Mouse (Mus musculus) heart, embryonic 13.5 days (tissue): ENCODE data around the gene Fam71b. TPM values are rescaled to one million over a fixed set of nuclear protein-coding genes. Genes with fewer than 3 reads are reported as not detected.

ENCODE experiments used
- ATAC-seq: fragments of 200-750 bp; cut with Nextera tagmentation; 2 replicates; pipeline ENCODE4 v1.8.0; 2017; ENCODE audit warnings: moderate TSS enrichment; ENCODE audit not compliant: insufficient number of reproducible peaks, low FRiP score, low TSS enrichment; ENCODE audit errors: extremely low read depth
- H3K27ac ChIP-seq: fragments of 300-500 bp; sonication (generic); replicated peaks from 2 replicates; pipeline ENCODE4 v1.5.1; 2015; ENCODE audit warnings: moderate library complexity, mild to moderate bottlenecking, inconsistent platforms
- H3K27me3 ChIP-seq: fragments of 300-500 bp; sonication (generic); replicated peaks from 2 replicates; pipeline ENCODE4 v1.6.1; 2015; ENCODE audit warnings: mild to moderate bottlenecking, inconsistent platforms
- H3K36me3 ChIP-seq: fragments of 300-500 bp; sonication (generic); 2 replicates; pipeline ENCODE4 v1.6.1; 2015; ENCODE audit warnings: mild to moderate bottlenecking, inconsistent platforms
- H3K4me1 ChIP-seq: fragments of 300-500 bp; sonication (generic); 2 replicates; pipeline ENCODE4 v1.6.1; 2015; ENCODE audit warnings: inconsistent platforms
- H3K4me2 ChIP-seq: fragments of 300-500 bp; sonication (generic); 2 replicates; pipeline ENCODE4 v1.6.1; 2015; ENCODE audit warnings: inconsistent platforms, mild to moderate bottlenecking, moderate library complexity
- H3K4me3 ChIP-seq: fragments of 300-500 bp; sonication (generic); 2 replicates; pipeline ENCODE4 v1.5.1; 2015; ENCODE audit warnings: moderate library complexity, mild to moderate bottlenecking, inconsistent platforms
- H3K9ac ChIP-seq: fragments of 300-500 bp; sonication (generic); 2 replicates; pipeline ENCODE4 v1.6.1; 2015; ENCODE audit warnings: inconsistent platforms, mild to moderate bottlenecking, moderate library complexity
- H3K9me3 ChIP-seq: fragments of 300-500 bp; sonication (generic); 2 replicates; pipeline ENCODE4 v1.6.1; 2016; ENCODE audit warnings: inconsistent platforms
- WGBS: fragments of 180-500 bp; shearing (Covaris S2); methylation state at CpG from one replicate; pipeline ENCODE4 v1.1.7; 2015; ENCODE audit warnings: mixed read lengths; 5-methylcytosine and 5-hydroxymethylcytosine counted together
- polyA plus RNA-seq: library from polyadenylated mRNA; unstranded; fragments of >200 nt; fragmentation: Nextera tagmentation; extraction: Ambion mirVana; gene quantifications from 2 replicates; pipeline ENCODE4 v1.2.1, GENCODE M21; 2015

Fam71b gene
- polyA plus RNA-seq, 1 experiment from 2014 or later = not detected

DNA sequence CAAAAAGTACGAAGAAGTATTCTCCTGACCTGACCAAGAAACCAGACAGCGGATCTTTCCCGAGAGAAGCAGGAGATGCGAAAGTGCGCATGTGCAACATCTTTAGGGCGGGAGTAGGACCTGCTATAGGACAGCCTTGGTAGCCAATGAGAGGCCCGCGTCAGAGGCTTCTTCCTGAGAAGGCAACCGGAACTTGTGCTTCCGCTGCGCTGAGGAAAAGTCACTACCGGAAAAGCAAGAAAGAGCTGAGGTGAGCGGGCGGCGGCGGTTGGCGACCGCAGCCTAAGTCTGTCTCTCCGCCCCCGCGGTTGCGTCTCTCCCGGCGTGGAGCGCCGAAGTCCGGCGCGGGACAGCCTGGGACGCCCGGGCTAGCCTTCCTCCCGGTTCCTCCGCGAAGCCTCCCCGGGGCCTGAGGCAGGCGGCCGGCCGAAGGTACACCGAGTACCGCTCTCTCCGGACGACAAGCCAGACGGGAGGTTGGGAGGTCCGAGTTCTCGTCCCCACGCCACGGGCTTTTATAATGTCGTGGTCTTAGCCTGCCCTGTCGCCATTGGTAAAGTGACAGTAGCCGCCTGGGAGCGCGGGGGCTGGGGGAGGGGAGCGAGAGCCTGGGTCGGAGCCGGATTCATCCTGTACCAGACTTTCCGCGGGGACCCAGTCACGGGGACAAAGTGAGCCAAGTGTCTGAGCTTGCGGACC, 40.5 kb downstream of the Fam71b start, which contains the start of gene Med7:
TSS of gene Med7 (plus strand) at position 166 of the 699 bp plus-strand sequence.
- ATAC-seq = peak; percentile 98
- Histone ChIP-seq H3K27ac (peak within 1 kb of the TSS; percentile 93), H3K27me3 (no peaks in the 10 kb centered on the region), H3K9me3 (no peaks in the 10 kb centered on the region), H3K36me3 (peaks cover 24% of the 10 kb centered on the region), H3K4me2 (peak within 1 kb of the TSS; percentile 92), H3K4me1 (peaks cover 18% of the 10 kb centered on the region), H3K4me3 (peak within 1 kb of the TSS; percentile 98), H3K9ac (peak within 1 kb of the TSS; percentile 97)
- WGBS = under 1% methylated on average over 59 of the region's 59 CpGs

DNA sequence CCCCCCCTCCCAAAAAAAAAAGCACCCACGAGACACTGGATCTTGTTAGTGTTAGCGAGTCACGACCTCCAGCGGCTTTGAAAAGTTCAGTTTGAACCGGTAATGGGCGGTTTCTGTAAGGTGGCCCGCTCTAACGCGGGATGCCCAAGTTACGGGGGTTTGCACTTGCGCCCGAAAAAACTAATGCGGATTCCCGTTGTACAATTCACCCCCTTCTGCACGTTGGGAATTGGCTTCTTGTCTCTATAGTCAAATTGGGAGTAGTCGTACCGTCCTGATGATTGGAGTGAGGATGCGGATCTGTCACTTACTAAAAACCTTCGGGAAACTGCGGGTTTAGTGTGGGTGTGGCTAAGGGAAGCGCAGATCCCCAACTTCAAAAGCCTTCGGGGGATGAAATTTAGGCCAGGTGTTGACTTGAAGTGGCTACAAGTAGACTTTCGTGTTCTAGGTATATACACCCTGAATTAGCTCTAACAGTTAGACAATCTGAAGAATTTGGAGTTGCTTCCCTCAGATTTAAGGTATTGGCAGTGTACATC, 41.2 kb downstream of the Fam71b start:
- Histone ChIP-seq H3K9me3 (no peaks in the 10 kb centered on the region), H3K27ac (peak overlapping the region; percentile 93), H3K4me3 (peak overlapping the region; percentile 98), H3K9ac (peak overlapping the region; percentile 97), H3K36me3 (peaks cover 31% of the 10 kb centered on the region), H3K4me1 (peaks cover 18% of the 10 kb centered on the region), H3K27me3 (no peaks in the 10 kb centered on the region), H3K4me2 (peak overlapping the region; percentile 92)
- ATAC-seq = 0 out of 2 replicates have a peak, but pooled peaks have one; percentile 3
- WGBS = under 1% methylated on average over 23 of the region's 23 CpGs

DNA sequence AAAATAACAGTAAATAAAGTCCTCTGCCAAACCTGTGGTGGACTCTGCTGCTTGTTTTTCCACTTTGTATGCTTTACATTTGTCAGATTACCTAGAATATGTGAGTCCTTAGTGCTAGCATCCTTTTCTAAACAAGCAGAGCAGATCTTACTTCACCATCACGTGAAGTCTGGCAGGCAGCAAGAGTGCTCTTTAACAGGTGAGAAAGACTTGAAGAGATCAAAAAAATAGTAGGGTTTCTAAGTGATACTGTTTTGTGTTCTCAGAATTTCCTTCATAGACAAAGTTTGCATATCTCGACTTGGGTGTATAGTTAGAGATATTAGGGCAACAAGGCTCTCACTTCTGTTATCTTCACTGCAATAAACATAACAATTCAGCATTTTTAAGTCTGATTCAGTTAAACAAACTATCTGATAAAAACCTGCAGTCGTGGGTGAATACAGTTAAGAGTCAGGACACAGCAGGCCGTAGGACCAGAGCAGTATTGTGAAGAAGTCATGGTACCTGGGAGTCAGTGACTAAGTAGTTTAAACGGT, 42.7 kb downstream of the Fam71b start:
- no peaks in the 10 kb centered on the region for H3K9me3 ChIP-seq
- H3K27ac ChIP-seq = no peak overlapping the region
- H3K27me3 ChIP-seq = no peaks in the 10 kb centered on the region
- peaks cover 18% of the 10 kb centered on the region for H3K4me1 ChIP-seq
- H3K36me3 ChIP-seq = peaks cover 42% of the 10 kb centered on the region
- no peak overlapping the region for H3K4me3 ChIP-seq
- no peak overlapping the region for H3K4me2 ChIP-seq
- H3K9ac ChIP-seq = no peak overlapping the region
- 78% methylated on average over 5 of the region's 5 CpGs for WGBS
- no peak for ATAC-seq

DNA sequence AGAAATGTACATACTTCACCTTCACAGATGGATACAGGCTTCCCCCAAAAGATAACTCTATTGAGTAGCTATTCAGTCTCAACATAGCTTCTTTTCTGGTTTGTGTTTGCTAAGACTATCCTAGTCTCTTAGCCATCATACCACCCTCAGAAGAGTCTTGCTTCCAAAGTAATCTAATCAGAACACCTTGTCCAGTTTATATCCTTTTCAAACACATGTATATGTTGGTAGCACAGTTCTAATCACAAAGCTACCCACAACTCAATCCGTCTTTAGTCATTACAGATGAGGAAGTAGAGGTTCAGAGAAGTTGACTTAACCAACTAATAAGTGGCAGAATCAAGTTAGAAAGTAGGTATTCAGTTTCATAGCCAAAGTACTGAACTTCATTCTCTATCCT, 45.4 kb downstream of the Fam71b start:
- ATAC-seq = no peak
- Histone ChIP-seq H3K9me3 (no peaks in the 10 kb centered on the region), H3K4me1 (peaks cover 14% of the 10 kb centered on the region), H3K9ac (no peak overlapping the region), H3K4me2 (no peak overlapping the region), H3K27me3 (no peaks in the 10 kb centered on the region), H3K4me3 (no peak overlapping the region), H3K27ac (no peak overlapping the region), H3K36me3 (peaks cover 49% of the 10 kb centered on the region)
- WGBS = 69% methylated on average over 1 of the region's 1 CpGs

DNA sequence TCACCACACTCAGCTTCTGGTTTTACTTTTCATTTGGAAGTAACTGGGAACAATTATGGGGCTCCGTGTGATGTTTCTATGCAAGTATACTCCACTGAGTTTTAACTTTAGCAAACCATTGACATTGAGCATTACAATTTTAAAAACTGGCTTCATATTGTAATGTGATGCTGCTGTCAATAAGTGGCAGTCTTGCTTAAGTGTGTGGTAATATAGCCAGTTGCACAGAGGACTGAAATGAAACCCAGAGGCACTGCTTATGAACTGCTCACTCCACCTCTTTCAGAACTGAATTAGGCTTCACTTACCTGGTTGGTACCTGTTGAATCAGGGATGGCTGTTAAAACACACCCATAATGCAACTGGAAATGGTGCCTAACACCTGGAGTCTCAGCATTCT, 46.8 kb downstream of the Fam71b start:
- 80% methylated on average over 1 of the region's 1 CpGs for WGBS
- ATAC-seq = no peak
- no peaks in the 10 kb centered on the region for H3K27me3 ChIP-seq
- no peak overlapping the region for H3K4me2 ChIP-seq
- H3K9me3 ChIP-seq = no peaks in the 10 kb centered on the region
- H3K4me3 ChIP-seq = no peak overlapping the region
- H3K36me3 ChIP-seq = peaks cover 49% of the 10 kb centered on the region
- no peak overlapping the region for H3K9ac ChIP-seq
- H3K27ac ChIP-seq = no peak overlapping the region
- H3K4me1 ChIP-seq = peaks cover 8% of the 10 kb centered on the region

DNA sequence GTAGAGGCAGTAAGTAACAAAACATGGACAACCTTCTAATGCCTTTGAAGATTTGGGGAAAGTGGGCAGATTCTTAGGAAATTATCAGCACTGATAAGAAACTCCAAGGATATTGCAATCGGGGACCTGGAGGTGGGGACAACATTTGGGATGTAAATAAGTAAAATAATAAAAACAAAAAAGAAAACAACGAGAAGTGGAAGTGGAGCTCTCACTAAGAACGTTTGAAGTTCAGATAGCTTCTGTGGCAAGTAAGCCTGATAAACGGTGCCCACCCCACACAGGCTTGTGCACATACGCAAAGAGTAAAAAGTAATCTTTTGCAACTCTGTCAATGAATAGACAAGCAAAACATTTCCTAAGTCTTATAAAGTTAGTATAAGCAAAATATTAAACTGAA, 47.6 kb downstream of the Fam71b start:
- ATAC-seq = no peak
- Histone ChIP-seq H3K4me3 (no peak overlapping the region), H3K9me3 (no peaks in the 10 kb centered on the region), H3K4me1 (peaks cover 3% of the 10 kb centered on the region; the same call in 1 of the 2 replicates), H3K36me3 (peaks cover 45% of the 10 kb centered on the region), H3K27me3 (no peaks in the 10 kb centered on the region), H3K4me2 (no peak overlapping the region), H3K27ac (no peak overlapping the region), H3K9ac (no peak overlapping the region)
- 80% methylated on average over 5 of the region's 5 CpGs for WGBS

DNA sequence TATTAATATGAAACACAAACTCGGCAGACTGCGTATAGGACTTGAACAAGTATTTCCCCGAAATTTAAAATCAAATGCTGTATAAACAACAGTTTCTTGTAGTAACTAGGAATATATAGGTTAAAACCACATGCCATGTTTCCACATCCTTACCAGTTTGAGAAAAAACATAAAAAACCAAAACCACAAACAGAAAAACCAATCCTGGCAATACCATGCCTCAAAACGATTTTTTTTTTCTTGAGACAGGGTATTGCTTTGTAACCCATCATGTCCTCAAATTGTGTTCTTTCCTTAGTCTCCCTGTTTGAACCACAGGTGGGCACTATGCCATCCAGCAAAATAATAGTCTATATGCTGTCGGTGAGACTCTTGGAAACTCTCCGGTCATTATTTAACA, 49.8 kb downstream of the Fam71b start:
- no peak for ATAC-seq
- Histone ChIP-seq H3K36me3 (peaks cover 29% of the 10 kb centered on the region), H3K9ac (no peak overlapping the region), H3K4me3 (no peak overlapping the region), H3K27ac (no peak overlapping the region), H3K27me3 (no peaks in the 10 kb centered on the region), H3K4me2 (no peak overlapping the region), H3K9me3 (no peaks in the 10 kb centered on the region), H3K4me1 (no peaks in the 10 kb centered on the region)
- 87% methylated on average over 6 of the region's 6 CpGs for WGBS

DNA sequence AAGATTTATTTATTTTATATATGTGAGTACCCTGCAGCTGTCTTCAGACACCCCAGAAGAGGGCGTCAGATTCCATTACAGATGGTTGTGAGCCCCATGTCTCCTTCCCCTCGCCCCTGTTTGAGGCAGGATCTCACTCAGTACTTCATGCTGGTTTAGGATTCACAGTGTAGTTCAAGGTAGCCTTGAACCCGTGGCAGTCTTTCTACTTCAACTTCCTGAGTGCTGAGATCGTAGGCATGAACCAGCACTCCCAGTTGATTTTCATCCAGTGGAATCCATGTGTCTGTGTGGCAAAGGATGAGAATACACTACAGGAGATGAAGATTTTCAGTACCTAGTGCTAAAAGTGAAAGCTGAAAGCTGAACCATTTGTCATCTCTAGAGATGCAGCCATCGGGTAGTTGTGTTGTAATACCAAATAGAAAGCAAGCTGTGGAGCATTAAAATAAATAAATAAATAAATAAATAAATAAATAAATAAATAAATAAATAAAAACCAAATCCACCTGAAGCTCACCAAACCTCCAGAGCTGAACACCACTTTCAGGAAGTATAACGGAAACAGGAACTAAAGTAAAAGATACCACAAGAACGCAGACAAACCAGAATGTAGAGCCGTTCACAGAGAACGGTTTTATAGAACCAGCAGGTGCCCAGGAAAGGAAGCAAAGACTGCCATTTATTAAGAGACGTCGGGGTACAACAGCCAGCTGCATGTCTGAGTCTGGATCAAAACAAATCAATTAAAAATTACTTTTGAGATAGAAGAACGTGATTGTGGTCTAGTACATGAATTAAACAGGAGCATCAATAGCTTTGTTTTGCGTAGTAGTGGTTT, 51.5 kb downstream of the Fam71b start:
- Histone ChIP-seq H3K27ac (no peak overlapping the region), H3K4me1 (no peaks in the 10 kb centered on the region), H3K4me2 (no peak overlapping the region), H3K4me3 (no peak overlapping the region), H3K27me3 (no peaks in the 10 kb centered on the region), H3K9me3 (no peaks in the 10 kb centered on the region), H3K36me3 (peaks cover 15% of the 10 kb centered on the region), H3K9ac (no peak overlapping the region)
- no peak for ATAC-seq
- 69% methylated on average over 13 of the region's 13 CpGs for WGBS

DNA sequence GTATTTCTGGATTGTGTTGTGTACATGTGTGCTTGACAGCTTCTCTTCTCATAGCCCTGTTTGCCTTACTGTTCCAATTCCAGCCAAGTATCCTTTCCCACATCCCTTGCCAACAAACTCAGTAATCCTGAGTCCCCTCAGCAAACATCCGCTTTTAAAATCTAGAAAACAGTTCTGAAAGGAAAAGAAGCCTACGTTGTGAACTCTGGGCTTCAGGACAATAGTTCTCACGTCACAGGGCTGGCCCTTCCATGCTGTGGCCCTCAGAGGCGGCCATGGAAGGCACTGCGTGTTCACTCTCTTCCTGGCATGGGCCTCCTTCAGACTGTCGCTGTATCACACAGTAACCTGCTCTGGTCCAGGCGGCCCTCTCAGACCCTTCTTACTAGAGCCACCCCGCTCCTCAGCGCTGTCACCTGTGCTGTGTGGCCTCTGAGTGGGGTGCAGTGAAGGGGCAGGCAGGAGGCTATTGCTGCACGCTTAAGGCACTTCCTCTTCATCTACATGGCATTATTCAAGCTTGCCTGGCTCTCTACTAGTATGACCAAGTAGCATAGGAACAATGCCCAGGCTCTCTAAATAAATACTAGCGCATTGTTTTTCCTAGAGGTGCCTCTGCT, 53.2 kb downstream of the Fam71b start:
- ATAC-seq = no peak
- Histone ChIP-seq H3K4me1 (no peaks in the 10 kb centered on the region), H3K9ac (no peak overlapping the region), H3K4me2 (no peak overlapping the region), H3K9me3 (no peaks in the 10 kb centered on the region), H3K36me3 (peaks cover 7% of the 10 kb centered on the region; the same call in 1 of the 2 replicates), H3K27me3 (no peaks in the 10 kb centered on the region), H3K27ac (no peak overlapping the region), H3K4me3 (no peak overlapping the region)
- 75% methylated on average over 11 of the region's 11 CpGs for WGBS

DNA sequence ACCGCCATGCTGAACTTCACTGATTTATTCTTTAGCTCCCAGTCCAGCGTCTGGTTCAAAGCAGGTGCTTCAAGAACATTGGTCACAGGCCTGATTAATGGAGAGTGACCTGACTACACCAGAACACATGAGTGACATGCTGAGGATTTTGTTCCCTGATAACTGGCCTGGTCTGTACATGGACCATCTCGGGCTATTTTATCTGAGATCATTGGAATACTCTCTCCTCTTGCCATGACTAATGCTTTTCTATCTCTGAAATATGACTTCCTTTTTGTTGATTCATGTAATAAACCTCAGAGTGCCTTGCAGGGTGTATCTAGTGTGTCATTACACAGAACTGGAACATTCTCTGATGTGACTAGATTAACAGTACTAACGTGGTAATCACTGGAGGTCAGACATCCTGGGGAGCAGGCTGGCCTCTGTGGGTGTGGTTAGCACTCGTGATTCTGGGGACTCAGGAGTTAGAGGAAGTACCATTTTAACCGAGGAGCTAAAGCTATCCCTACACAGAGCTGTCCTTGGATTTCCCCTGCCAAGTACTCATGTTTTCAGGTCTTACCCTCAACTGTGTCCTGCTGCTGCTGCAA, 58.2 kb downstream of the Fam71b start, which contains the start of gene Havcr2:
TSS of gene Havcr2 (plus strand) at position 483 of the 593 bp plus-strand sequence.
- Histone ChIP-seq H3K9ac (no peak within 1 kb of the TSS), H3K4me2 (no peak within 1 kb of the TSS), H3K36me3 (no peaks in the 10 kb centered on the region), H3K4me1 (no peaks in the 10 kb centered on the region), H3K4me3 (no peak within 1 kb of the TSS), H3K27ac (no peak within 1 kb of the TSS), H3K27me3 (no peaks in the 10 kb centered on the region), H3K9me3 (no peaks in the 10 kb centered on the region)
- no peak for ATAC-seq
- WGBS = 62% methylated on average over 6 of the region's 6 CpGs
